Mouse (Mus musculus) left cerebral cortex, adult 11 months (tissue): Measurements from ENCODE around the gene Acer1.

Experiments
- DNase-seq: peaks from one replicate; pipeline ENCODE4 v3.0.0; 2022; ENCODE audit warnings: low spot score

Gene Acer1

DNA sequence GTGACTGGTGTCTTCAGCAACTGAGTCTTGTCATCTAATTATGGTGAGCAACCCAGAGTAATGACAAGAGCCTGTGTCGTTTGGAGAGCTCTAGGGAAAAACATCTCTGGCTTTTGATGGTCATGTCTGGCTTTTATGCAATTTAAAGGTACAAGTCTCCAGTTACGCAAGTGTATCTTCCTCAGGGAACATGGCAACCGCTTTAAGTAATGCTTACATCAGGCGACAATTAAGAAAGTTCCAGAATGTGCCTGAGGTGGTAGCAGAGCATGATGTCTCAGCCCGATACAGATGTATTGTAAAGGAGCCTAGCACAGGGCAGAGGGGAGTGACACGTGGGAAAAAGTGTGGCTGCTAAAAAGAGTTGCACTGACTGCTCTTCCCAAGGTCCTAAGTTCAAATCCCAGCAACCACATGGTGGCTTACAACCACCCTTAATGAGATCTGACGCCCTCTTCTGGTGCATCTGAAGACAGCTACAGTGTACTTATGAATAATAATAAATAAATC, 7.0 kb upstream of the Acer1 start:
- no peak for DNase-seq

DNA sequence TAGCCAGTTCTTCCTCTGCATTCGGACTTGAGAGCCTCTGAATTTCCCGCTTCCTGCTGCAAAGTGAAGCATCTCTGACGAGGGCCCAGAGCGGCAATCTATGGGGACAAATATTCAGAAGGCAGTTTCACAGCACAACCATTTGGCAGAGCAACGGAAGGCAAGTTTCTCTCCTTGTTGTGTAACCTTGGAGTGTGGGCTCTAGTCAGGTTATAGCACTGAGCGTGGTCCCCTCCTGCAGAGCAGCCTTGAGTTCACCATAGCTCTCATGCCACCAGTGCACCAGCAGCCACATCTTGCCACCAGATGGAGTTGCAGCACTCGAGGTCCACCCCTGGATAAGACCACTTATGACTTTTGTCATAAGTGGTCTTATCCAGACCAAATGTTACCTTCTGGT, 6.5 kb upstream of the Acer1 start:
- DNase-seq: no peak

DNA sequence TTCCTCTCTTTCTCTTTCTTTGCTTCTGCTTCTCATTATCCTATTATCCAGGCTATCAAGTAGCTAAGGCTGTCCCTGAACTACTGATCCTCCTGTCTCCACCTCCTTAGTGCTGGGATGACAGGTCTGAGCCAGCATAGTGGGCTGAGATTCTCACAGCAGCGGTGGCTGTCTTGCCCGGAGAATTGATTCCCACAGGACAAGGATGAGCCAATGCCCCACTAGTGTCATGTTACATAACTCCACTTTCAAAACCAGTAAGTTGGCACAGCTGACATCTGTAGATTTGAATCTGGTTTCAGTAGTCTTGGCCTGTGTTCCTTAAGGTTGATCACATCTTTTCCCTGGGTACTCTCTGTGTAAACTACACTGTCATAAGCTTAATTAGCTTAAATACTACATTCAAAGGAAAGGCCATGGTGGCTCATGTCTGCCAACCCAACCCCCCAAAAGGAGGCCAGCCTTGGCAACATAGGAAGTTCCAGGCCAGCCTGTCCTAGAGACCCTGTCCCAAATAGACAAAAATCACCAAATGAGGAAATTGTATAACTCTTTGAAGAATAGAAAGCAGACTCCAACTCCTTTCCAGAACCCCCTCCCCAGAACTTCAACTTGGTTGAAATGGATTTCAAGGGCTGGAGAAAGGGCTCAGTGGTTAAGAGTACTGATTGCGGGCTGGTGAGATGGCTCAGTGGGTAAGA, 4.3 kb upstream of the Acer1 start:
- DNase-seq: no peak

DNA sequence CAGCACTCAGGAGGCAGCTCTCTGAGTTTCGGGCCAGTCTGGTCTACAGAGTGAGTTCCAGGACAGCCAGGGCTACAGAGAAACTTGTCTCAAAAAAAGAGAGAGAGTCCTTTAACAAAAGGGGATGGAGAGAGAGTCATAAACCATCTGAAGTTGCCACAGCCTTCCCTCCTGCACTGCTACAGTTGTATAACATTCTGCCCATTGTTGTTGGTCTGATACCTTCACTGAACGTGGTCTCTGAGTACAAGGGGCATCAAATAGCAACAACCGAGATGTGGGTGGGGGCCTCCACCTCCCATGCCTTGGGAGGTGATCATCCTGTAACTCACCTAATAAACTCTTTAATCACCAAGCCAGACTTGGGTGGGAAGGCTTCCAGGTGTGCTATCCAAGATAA, 3.7 kb upstream of the Acer1 start:
- DNase-seq: no peak

DNA sequence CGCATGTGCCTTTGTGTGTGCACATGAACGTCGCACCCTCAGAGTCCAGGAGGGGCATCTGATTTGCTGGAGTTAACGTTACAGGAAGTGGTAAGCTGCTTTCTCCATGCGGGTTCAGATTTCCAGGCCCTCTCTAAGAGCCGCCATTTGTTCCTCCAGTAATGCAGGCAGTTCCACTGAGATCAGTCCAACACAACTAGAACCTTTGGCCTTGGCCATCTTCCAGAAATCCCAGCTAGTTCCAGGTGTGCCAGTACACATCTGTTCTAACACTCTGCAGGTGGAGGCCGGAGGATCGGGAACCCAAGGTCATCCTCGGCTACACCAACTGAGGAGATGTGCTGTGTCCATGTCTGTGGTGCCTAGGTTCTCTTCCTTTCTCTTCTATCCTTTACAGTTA, 3.0 kb upstream of the Acer1 start:
- DNase-seq: no peak

DNA sequence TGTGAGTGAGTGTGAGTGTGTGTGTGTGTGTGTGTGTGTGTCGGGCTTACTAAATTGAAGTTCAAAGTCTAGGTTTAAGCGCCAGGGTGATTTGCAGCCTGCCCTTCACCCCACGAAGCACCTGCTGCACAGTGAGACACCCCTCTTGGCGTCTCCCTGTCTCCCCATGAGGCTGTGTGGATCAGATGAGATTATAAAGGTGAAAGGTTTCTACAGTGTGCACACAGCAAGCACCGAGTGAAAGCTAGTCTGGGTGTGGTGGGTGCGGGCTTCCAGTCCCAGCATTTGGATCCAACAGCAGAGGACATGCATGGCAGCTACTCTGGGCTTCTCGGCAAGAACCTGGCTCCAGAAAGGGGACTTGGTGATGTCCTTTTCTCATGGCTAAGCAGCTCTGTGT, 877 bp downstream of the Acer1 start:
- DNase-seq: no peak

DNA sequence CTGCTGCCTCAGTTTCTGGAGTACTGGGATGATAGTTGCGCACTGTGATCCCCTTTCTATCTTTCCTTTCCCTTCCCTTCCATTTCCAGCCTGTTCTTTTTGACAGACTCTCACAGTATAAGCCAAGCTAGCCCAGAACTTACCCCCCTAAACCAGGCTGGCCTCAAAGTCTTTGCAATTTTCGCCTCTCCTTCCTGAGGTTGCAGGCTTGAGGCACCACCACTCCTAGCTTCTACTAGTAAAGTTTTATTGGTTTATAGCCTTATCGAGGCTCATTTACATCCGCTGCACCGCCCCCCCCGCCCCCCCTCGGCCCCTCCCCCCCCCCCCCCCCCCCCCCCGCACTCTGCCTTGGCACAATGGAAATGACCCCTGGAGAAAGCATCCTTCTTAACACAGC, 2.4 kb downstream of the Acer1 start:
- DNase-seq: no peak

DNA sequence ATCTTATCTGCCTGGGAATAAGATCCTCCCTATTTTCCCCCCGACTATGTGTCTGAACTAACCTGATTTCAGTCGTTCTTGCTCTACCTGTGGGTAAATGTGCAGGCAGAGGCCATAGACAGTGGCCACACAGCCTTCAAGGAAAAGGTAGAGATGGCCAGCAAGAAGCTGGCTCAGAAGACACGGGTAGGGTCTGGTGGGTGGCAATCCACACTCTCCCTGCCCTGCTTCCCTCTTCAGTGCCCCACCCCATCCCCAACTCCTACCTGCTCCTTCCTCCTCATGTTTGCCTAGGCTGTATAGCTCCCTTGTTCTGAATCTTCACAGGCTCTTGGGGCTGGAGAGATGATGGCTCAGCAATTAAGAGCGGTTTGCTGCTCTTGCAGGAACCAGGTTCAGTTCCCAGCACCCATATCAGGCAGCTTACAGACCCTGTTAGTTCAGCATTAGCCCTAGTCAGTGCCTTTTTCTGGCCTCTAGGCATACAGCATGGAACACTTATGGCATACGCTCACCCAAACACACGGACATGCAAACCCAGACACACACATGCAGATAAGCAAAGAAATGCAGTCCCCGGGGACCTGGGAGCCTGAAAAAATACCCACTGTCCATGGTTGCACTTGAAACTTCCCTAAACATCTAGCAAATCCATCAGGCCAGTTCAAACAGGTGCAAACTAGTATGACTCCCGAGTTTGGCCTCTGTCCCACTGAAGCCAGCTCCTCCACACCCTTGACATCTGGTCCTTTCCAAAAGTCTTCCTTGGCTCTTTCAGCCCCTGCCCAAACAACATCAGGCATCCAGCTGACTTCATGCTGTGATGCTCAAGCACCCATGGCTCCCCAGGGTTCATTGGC, 5.2 kb downstream of the Acer1 start:
- DNase-seq: no peak

DNA sequence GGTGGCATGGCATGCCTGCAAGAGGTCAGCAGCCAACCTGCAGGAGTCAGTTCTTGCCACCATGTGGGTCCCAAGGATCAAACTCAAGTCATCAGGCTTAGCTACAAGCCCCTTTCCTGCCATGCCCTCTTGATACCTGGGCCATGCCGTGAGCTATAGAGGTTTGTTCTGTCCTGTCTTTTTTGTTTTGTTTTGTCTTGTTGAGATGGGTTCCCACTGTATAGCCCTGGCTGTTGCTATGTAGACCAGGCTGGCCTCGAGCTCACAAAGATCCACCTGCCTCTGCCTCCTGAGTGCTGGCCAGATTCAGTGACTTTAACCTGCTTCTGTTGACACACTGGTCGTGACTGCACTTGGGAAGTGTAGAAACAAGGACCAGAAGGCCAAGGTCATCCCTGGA, 6.5 kb downstream of the Acer1 start:
- DNase-seq: no peak

DNA sequence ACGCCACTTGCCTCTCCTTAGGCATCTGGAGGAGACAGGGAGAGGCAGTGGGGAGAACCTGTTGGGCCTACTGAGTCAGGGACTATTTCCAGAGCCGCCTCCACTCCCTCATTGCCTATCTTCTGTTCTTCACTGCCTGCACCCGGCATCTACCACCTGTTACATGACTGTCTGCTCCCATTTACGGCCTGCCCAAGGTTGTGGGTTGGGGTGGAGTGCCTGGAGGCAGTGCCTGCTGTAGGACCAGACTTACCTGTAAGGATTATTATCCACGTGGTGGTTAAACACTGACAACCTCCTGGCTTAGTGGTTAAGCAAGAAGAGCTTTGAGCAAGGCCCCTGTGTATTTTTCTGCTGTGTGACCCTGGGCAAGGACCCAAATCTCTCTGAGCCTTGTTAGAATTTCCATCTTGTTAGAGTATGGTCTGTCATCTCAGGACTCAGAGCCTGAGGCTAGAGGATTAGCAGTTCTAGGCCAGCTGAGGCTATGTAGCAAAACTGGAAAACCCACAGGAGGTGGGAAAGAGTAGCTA, 7.2 kb downstream of the Acer1 start:
- DNase-seq: no peak

DNA sequence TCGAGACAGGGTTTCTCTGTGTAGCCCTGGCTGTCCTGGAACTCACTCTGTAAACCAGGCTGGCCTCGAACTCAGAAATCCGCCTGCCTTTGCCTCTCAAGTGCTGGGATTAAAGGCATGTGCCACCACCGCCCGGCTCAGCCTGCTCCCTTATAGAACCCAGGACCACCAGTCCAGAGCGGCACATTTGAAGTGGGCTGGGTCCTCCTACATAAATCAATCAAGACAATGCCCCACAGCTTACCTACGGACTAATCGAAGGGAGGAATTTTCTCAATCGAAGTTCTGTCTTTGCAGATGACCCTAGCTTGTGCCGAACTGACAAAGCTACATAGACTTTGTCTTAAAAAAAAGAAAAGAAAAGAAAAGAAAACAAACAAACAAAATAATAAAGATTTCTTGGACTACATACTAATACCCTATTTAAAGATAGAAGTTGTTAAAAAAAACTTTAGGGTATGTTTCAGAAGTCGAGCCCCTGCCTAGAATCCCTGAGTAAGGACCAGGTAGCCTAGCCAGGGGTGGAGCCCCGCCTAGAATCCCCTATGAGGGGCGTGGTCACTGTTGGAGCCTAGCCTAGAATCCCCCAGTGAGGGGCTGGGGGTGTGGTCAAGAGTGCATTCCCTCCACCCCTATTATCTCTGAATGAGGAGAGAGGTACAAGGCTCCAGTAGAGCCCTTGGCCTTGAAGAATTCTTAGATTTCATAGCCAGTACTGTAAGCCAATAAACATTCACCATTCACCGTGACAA, 7.8 kb downstream of the Acer1 start:
- no peak for DNase-seq

DNA sequence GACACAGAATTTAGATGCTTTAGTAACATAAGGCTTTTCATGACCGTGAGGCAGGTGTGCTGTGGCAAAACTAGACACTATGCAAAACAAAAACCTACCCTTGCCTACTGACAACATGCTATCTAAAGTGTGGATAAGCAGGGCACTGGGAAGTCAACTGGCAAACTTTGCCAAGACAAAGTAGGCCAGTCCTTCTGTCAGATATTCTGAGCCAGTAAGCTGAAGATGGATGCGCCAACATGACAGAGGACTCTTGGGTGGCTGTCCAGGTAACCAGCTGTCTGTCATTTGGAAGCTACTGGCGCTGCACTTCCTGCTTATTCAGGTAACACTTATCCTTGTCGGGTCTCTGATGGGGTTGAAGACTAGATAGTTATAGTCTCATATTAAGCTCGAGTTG, 11.8 kb downstream of the Acer1 start:
- DNase-seq: no peak

DNA sequence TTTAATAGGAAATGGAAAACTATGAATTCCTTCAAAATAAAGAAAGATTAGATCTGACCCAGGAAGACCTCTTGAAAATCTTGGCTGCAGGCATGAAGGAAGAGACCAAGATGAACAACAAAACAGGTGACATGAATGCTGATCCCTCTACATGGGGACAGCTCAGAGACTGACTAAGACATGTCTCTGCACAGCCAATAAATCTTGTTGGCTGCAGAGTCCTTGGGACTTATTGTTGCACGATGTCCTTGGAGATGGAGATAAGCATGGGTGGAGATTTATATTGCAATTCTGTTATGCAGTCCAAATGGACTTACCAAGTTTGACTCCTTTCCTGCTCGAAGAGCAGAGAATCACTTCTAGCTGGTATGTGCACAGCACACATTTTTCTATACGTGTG, 12.6 kb downstream of the Acer1 start:
- DNase-seq: no peak

DNA sequence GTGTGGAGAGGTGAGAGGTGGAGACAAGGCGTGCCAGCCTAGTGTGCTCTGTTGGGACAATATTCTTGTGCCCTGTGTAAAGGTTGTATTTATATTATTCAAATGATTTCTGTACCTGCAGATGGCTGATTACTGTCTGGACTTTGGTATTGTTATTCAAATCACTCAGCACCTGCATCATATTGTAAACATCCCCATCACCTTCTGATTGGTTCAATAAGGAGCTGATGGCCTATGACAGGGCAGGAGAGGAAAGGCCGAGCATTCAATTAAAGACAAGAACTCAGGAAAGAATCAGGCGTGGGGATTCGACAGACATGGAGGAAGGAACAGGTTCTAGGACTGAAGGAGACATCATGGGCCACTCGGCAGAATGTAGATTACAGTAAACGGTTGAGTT, 18.3 kb downstream of the Acer1 start:
- no peak for DNase-seq

DNA sequence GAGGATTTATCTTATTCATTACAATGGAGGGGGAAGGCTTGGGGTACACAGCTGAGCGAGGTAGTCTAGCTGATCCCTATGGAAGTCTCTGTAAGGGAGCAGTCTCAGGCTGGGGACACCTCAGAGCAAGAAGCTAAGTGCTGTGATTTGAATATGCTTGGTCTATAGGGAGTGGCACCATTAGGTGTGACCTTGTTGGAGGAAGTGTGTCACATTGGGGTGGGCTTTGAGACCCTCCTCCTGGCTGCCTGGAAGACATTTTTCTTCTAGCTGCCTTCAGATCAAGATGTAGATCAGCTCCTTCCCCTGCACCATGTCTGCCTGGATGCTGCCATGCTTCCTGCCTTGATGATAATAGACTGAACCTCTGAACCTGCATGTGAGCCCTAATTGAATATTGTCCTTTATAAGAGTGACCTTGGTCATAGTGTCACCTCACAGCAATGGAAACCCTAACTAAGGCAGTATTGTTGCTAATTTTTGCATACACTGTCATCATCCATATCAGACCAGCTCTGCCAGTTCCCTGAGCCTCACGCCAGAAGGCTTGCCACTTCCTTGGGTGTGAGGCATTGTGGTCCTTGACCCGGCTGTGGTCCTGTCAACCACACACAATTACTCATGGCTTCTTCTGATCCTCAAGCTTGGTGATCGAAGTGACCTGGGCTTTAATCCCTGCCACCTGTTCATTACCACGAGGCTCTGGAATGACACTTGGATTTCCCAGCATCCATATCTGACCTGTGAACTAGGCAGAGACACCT, 19.1 kb downstream of the Acer1 start:
- DNase-seq: no peak

DNA sequence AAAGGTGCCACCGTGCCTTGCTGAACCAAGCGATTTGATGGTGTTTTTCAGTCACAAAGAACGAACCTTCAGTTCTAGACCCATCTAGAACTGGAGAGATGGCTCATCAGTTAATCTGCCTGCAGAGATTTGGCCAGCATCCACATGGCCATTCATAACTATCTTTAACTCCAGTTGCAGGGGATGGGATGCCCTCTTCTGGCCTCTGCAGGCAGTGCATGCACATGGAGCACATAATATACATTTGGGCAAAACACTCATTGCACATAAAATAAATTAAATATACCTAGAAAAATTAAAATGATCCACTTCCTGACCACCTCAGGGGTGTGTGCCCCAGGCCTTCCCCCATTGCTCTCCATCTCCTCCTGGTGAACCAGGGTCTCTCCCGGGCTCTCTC, 20.0 kb downstream of the Acer1 start:
- DNase-seq: no peak

DNA sequence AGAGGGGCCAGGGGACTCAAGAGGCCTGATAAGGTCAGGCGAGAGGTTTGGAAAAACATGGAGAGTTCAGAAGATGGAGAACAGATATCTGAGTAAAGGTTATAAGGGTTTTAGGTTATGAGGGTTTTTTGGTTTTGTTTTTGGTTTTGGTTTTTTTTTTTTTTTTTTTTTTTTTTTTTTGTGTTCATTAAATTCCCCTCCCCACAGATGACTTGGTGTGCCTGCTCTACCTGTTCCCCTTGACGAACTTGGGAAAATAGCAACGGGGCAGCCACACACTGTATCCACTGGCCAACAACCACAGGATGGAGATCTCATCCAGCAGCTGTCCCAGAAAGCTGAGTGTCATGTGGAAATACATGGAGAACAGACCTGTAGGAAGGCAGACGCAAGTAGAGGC, 23.3 kb downstream of the Acer1 start:
- no peak for DNase-seq

DNA sequence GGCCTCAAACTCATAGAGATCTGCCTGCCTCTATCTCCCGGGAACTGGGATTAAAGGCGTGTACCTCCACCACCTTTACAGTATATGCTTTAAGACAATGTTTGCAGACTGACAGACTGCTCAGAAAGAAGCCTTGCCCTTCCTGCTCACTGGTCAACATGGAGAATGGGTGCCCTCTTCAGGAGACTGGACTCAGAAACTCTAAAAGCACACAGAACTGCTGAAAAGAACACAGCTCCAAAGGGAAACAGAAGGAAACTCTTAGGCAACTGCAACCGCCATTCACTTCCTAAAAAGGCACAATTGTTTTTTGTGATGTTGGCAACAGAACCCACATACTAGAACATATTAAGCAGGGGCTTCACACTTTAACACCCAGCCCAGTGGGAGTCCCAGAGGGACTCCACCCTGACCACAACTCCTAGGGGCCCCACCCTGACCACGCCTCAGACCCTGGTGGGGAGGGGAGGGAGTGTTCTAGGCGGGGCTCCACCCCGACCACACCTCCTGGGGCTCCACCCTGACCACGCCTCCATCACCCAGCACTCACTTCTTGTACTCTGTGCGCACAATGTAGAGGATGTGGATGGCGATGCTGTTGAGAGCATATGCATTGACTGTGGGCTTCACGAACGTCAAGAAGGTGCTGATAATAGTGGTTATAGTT, 24.0 kb downstream of the Acer1 start:
- no peak for DNase-seq

DNA sequence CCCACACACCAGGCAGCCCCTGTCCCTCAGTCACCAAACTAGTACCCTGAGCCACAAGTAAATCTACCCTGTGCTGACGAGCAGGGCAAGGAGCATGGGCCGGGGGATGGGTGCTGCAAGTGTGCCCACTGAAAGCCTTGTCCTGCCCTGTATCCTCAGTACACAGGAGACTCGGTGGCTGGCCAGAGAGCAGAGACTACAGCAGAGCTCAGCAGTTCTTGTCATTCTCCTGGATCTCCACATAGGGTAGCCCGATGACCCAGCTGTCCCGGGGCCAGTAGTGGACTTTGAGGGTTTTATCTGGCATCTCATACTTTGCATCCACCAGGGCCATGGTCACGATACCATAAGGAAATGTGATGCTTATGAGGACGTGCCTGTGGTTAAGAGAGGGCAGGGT, 27.1 kb downstream of the Acer1 start:
- no peak for DNase-seq

DNA sequence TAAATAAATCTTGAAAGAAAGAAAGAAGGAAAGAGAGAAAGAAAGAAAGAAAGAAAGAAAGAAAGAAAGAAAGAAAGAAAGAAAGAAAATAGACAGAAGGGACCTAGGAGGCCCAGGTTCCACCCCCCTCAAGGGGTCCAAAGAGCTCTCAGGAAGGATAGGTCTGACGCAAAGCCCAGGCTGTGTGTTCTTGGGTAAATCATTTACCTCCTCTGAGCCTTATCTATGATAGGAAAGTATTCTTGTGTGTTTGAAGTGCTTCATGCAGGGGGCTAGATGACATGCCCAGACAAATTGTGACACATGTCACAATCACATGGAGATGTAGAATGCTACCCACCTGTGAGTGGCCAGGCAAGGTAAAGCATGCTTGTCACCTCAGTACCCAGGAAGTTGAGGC, 29.3 kb downstream of the Acer1 start:
- no peak for DNase-seq

DNA sequence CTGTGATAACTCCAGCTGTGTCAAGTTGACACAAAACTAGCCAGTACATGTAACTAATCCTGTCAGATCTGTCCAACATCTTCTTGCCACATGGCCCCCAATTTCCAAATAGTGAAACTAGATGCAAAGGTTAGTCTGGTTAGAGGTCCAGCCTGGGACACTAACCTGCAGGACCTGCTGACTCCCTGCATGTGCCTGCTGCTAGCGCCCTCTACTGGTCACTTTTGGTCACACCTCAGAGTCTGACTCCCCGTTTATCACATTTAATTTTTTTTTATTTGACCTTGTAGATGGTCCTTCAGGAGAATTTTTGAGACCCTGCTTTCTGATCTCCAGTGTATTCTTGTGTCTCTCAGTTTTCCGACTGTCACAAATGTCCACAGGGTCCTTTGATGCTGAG, 31.0 kb downstream of the Acer1 start:
- DNase-seq: no peak
